Mouse (Mus musculus) layer of hippocampus, adult 2 months (tissue): ENCODE results near the gene Lamtor5. TPM values are rescaled to one million over a fixed set of nuclear protein-coding genes. Genes with fewer than 3 reads are reported as not detected.
A peak's percentile ranks its signal among the peaks of the same experiment; 100 is the strongest.

Experiments used
- DNase-seq, 2 experiments: peaks; one replicate each; pipeline ENCODE4 v3.0.0; 2022; ENCODE audit warnings: low spot score in 2 of 2
- H3K27ac ChIP-seq: fragments of 200-600 bp; 2 replicates; pipeline ENCODE4 v1.8.1; 2022
- H3K4me3 ChIP-seq: fragments of 200-600 bp; 2 replicates; pipeline ENCODE4 v1.8.1; 2022; ENCODE audit warnings: mild to moderate bottlenecking
- CTCF ChIP-seq: fragments of 200-600 bp; conservative IDR thresholded peaks from 2 replicates; pipeline ENCODE4 v1.8.1; 2022; ENCODE audit warnings: antibody characterized with exemption, mild to moderate bottlenecking, moderate library complexity
- long read RNA-seq, 2 experiments: library from polyadenylated mRNA; stranded (forward); transcript quantifications; one replicate each; pipeline ENCODE4 v2.0.0; 2021; ENCODE audit warnings: borderline mapping rate in 2 of 2
- total RNA-seq, 2 experiments: library from RNA; stranded (reverse); gene quantifications; 2 replicates each; pipeline ENCODE4 v1.2.3; 2021

Lamtor5 gene
- total RNA-seq: 10 to 100 TPM; 61.4 to 65.2 TPM
- long read RNA-seq, experiment 1, transcript Lamtor5-201 (4 exons, 881 nt): major isoform, 42 of 46 reads
- long read RNA-seq, experiment 1, partial matches to known transcripts: 3 of 46 reads
- long read RNA-seq, experiment 1, other reads (novel, unspliced or antisense): 1 of 46 reads
- long read RNA-seq, experiment 2, transcript Lamtor5-201 (4 exons, 881 nt): major isoform, 70 of 74 reads
- long read RNA-seq, experiment 2, partial matches to known transcripts: 2 of 74 reads
- long read RNA-seq, experiment 2, other reads (novel, unspliced or antisense): 2 of 74 reads

- no peak for TF ChIP-seq CTCF
- peak; percentile 89 to 92 for DNase-seq
- peak within 1 kb of the TSS; percentile 87 for H3K27ac ChIP-seq
- H3K4me3 ChIP-seq: peak within 1 kb of the TSS; percentile 85
These were observed at the start of gene Lamtor5 for GRCm38 (mm10) chr3:107278479-107279269. Gene Lamtor5, plus strand, starts transcription at chr3:107278858.

GRCm38 (mm10) chr3:107229221-107229620 is 49.4 kb upstream of the Lamtor5 start:
- DNase-seq: no peak

GRCm38 (mm10) chr3:107229822-107230221 is 48.8 kb upstream of the Lamtor5 start:
- no peak overlapping the region for H3K4me3 ChIP-seq
- no peak for TF ChIP-seq CTCF
- DNase-seq: no peak
- H3K27ac ChIP-seq: no peak overlapping the region

More at GRCm38 (mm10) chr3:107229221-107229620, 49.4 kb upstream of the Lamtor5 start:
- no peak overlapping the region for H3K27ac ChIP-seq
- no peak overlapping the region for H3K4me3 ChIP-seq
- TF ChIP-seq CTCF: no peak

GRCm38 (mm10) chr3:107230527-107230926 is 48.1 kb upstream of the Lamtor5 start, which contains the start of gene A630076J17Rik:
Gene A630076J17Rik, plus strand, starts transcription at chr3:107230614.
- no peak for DNase-seq
- TF ChIP-seq CTCF: no peak
- H3K27ac ChIP-seq: no peak within 1 kb of the TSS
- no peak within 1 kb of the TSS for H3K4me3 ChIP-seq

- Histone ChIP-seq H3K27ac (no peak overlapping the region), H3K4me3 (no peak overlapping the region)
- no peak for TF ChIP-seq CTCF
- no peak for DNase-seq
These were observed 47.5 kb upstream of the Lamtor5 start for GRCm38 (mm10) chr3:107231202-107231601.

GRCm38 (mm10) chr3:107233351-107233813 is 45.3 kb upstream of the Lamtor5 start:
- Histone ChIP-seq H3K27ac (peak overlapping the region; percentile 89), H3K4me3 (peak overlapping the region; percentile 43)
- peak; percentile 86 to 95 for DNase-seq
- peak; percentile 94 for TF ChIP-seq CTCF

- Histone ChIP-seq H3K4me3 (no peak overlapping the region), H3K27ac (no peak overlapping the region)
- no peak for DNase-seq
- TF ChIP-seq CTCF: no peak
These were observed 44.7 kb upstream of the Lamtor5 start for GRCm38 (mm10) chr3:107233945-107234344.

GRCm38 (mm10) chr3:107238051-107238450 is 40.6 kb upstream of the Lamtor5 start:
- TF ChIP-seq CTCF: no peak
- H3K4me3 ChIP-seq: no peak overlapping the region
- H3K27ac ChIP-seq: no peak overlapping the region
- no peak for DNase-seq

GRCm38 (mm10) chr3:107238471-107238980 is 40.1 kb upstream of the Lamtor5 start:
- Histone ChIP-seq H3K27ac (no peak overlapping the region), H3K4me3 (no peak overlapping the region)
- no peak for TF ChIP-seq CTCF
- DNase-seq: no peak

GRCm38 (mm10) chr3:107239607-107240006 is 39.1 kb upstream of the Lamtor5 start, which contains the start of gene Prok1:
Gene Prok1, minus strand, starts transcription at chr3:107239707.
- H3K27ac ChIP-seq: no peak within 1 kb of the TSS
- no peak for DNase-seq
- TF ChIP-seq CTCF: no peak

GRCm38 (mm10) chr3:107241389-107242094 is 37.1 kb upstream of the Lamtor5 start:
- H3K27ac ChIP-seq: no peak overlapping the region
- H3K4me3 ChIP-seq: no peak overlapping the region
- no peak for DNase-seq
- TF ChIP-seq CTCF: no peak

More at GRCm38 (mm10) chr3:107239607-107240006, 39.1 kb upstream of the Lamtor5 start, which contains the start of gene Prok1:
- no peak within 1 kb of the TSS for H3K4me3 ChIP-seq

- DNase-seq: no peak
- H3K27ac ChIP-seq: no peak overlapping the region
- TF ChIP-seq CTCF: no peak
- no peak overlapping the region for H3K4me3 ChIP-seq
These were observed 31.8 kb upstream of the Lamtor5 start for GRCm38 (mm10) chr3:107246876-107247275.

GRCm38 (mm10) chr3:107249042-107249441 is 29.6 kb upstream of the Lamtor5 start:
- no peak overlapping the region for H3K27ac ChIP-seq
- TF ChIP-seq CTCF: no peak
- no peak for DNase-seq

More at GRCm38 (mm10) chr3:107249042-107249441, 29.6 kb upstream of the Lamtor5 start:
- no peak overlapping the region for H3K4me3 ChIP-seq
